Mouse (Mus musculus) hindbrain, embryonic 11.5 days (tissue): ENCODE results near the gene Urb2. TPM values are rescaled to one million over a fixed set of nuclear protein-coding genes. Genes with fewer than 3 reads are reported as not detected.
A peak's percentile ranks its signal among the peaks of the same experiment; 100 is the strongest.

ENCODE experiments used
- ATAC-seq: fragments of 200-750 bp; cut with Nextera tagmentation; 2 replicates; pipeline ENCODE4 v1.8.0; 2017; ENCODE audit warnings: mild to moderate bottlenecking, moderate TSS enrichment, moderate library complexity; ENCODE audit not compliant: low FRiP score
- DNase-seq: peaks from one replicate; pipeline ENCODE4 v3.0.0-alpha.2; 2015; ENCODE audit warnings: low spot score
- H3K27ac ChIP-seq: fragments of 300-500 bp; sonication (generic); 2 replicates; pipeline ENCODE4 v1.5.1; 2014; ENCODE audit warnings: mild to moderate bottlenecking, low read depth, low read length
- H3K27me3 ChIP-seq: fragments of 300-500 bp; sonication (generic); 2 replicates; pipeline ENCODE4 v1.6.1; 2014; ENCODE audit warnings: mild to moderate bottlenecking, low read length, moderate library complexity, mixed read lengths; ENCODE audit not compliant: control insufficient read depth, insufficient read depth
- H3K36me3 ChIP-seq: fragments of 300-500 bp; sonication (generic); 2 replicates; pipeline ENCODE4 v1.6.1; 2014; ENCODE audit warnings: mild to moderate bottlenecking, low read length, moderate library complexity, mixed read lengths; ENCODE audit not compliant: control insufficient read depth, insufficient read depth
- H3K4me1 ChIP-seq: fragments of 300-500 bp; sonication (generic); replicated peaks from 2 replicates; pipeline ENCODE4 v1.6.1; 2014; ENCODE audit warnings: low read length, mixed read lengths; ENCODE audit not compliant: control insufficient read depth, insufficient read depth
- H3K4me2 ChIP-seq: fragments of 300-500 bp; sonication (generic); replicated peaks from 2 replicates; pipeline ENCODE4 v1.6.1; 2014; ENCODE audit warnings: mild to moderate bottlenecking, low read depth, low read length
- H3K4me3 ChIP-seq: fragments of 300-500 bp; sonication (generic); 2 replicates; pipeline ENCODE4 v1.5.1; 2014; ENCODE audit warnings: low read depth, low read length
- H3K9ac ChIP-seq: fragments of 300-500 bp; sonication (generic); 2 replicates; pipeline ENCODE4 v1.6.1; 2014; ENCODE audit warnings: low read depth, low read length
- H3K9me3 ChIP-seq: fragments of 300-500 bp; sonication (generic); 2 replicates; pipeline ENCODE4 v1.6.1; 2016; ENCODE audit warnings: low read length; ENCODE audit not compliant: control insufficient read depth
- WGBS: fragments of 180-500 bp; shearing (Covaris S2); extraction: QIAGEN DNeasy Blood & Tissue Kit; methylation state at CpG from one replicate; pipeline ENCODE4 v1.1.7; 2014; 5-methylcytosine and 5-hydroxymethylcytosine counted together
- polyA plus RNA-seq: library from polyadenylated mRNA; unstranded; fragments of >200 nt; fragmentation: Nextera tagmentation; extraction: Ambion mirVana; gene quantifications from 2 replicates; pipeline ENCODE4 v1.2.1, GENCODE M21; 2014

The Urb2 gene
- 7.3 and 7.6 TPM in 2 replicates for polyA plus RNA-seq

DNA sequence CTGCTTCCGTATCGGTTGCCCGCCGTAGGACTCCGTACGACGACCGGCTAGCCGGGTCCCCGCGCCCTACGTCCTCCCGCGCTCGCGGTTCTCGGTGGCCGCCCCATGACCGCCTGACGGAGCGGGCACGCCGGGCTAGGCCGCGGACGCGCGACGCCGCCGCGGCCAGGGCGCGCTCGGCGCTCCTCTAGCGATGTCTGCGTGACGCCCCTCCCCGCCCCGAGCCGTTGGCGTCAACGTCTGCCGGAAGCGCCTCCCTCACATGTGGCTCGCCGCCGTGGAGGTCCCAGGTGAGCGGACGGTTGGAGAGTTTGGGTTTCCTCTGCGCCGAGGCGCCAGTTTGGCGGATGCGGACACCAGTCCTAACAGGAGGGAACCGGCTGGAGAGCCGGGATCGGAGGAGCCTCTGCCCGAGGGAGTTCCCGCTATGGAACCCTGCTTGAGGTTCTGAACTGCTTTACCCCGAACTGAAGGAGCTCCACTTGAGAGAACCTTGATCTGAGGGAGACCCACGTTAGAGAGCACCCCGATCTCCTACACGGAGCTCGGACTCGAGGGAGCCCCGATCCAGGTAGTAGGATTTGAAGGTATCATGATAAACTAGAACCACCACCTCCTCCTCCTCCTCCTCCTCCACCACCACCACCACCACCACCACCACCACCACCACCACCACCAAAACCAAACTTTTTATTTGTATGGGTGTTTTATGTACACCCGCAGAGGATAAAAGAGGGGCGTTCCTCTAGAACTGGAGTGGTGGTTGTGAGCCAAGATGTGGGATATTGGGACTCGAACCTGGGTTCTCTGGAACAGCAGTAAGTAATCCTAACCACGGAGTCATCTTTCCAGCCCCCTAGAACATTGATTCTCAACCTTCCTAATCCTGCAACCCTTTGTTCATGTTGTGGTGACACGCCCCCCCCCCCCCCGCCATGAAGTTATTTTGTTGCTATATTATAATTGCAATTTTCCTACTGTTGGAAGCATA, at the start of gene Urb2, which contains the start of gene Taf5l:
Gene Urb2 (plus strand): TSS at position 272 of the 991 bp plus-strand sequence.
Gene Taf5l (minus strand): TSS at position 161 of the 991 bp plus-strand sequence.
- Histone ChIP-seq H3K36me3 (no peaks in the 10 kb centered on the region), H3K27ac (peak within 1 kb of the TSS; percentile 83), H3K9ac (peak within 1 kb of the TSS; percentile 78), H3K27me3 (no peaks in the 10 kb centered on the region), H3K4me1 (peaks cover 3% of the 10 kb centered on the region; the same call in 1 of the 2 replicates), H3K9me3 (no peaks in the 10 kb centered on the region), H3K4me3 (peak within 1 kb of the TSS; percentile 86), H3K4me2 (peak within 1 kb of the TSS; percentile 71)
- peak; percentile 94 for DNase-seq
- peak; percentile 91 for ATAC-seq
- under 1% methylated on average over 60 of the region's 74 CpGs for WGBS

DNA sequence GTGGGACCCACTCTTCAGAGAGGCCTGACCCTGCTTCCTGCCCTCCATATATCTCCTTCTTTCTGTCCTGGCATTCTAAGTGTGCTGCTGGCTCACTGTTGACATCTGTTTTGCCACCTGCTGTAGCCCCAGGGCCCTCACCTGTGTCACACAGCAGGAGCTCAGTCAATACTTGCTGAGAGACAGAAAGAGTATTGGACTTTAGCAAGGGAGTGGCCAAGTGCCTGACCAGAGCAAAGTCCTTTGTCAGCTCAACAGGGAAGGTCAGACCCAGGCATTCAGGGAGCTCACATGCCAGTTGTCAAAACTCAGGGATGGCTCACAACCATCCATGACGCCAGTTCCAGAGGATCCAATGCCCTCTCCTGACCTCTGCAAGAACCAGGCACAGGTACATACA, 47.8 kb upstream of the Urb2 start:
- Histone ChIP-seq H3K27ac (no peak overlapping the region), H3K27me3 (no peaks in the 10 kb centered on the region), H3K4me1 (no peaks in the 10 kb centered on the region), H3K36me3 (no peaks in the 10 kb centered on the region), H3K4me2 (no peak overlapping the region), H3K9ac (no peak overlapping the region), H3K4me3 (no peak overlapping the region), H3K9me3 (no peaks in the 10 kb centered on the region)
- DNase-seq (no peak), ATAC-seq (no peak)
- 89% methylated on average over 1 of the region's 1 CpGs for WGBS

DNA sequence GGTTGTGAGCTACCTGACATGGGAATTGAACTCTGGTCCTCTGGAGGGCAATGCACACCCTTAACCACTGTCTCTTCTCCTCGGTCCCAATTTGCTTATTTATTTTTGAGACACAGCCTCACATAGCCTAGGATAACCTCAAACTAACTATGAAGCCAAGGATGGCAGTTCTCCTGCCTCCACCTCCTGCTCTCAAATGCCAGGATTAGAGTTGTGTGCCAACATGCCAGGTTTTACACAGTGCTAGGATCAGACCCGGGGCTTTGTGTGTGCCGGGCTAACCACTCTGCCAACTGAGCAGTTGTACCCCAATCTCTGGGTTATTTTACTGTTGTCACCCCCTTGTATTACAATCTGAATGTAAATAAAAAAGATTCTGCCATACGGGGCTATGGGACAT, 43.8 kb upstream of the Urb2 start:
- Histone ChIP-seq H3K4me1 (peaks cover 2% of the 10 kb centered on the region; the same call in 1 of the 2 replicates), H3K4me3 (no peak overlapping the region), H3K36me3 (no peaks in the 10 kb centered on the region), H3K9ac (no peak overlapping the region), H3K9me3 (no peaks in the 10 kb centered on the region), H3K27me3 (no peaks in the 10 kb centered on the region), H3K4me2 (no peak overlapping the region), H3K27ac (no peak overlapping the region)
- ATAC-seq (no peak), DNase-seq (no peak)
- 87% methylated on average over 4 of the region's 4 CpGs for WGBS

DNA sequence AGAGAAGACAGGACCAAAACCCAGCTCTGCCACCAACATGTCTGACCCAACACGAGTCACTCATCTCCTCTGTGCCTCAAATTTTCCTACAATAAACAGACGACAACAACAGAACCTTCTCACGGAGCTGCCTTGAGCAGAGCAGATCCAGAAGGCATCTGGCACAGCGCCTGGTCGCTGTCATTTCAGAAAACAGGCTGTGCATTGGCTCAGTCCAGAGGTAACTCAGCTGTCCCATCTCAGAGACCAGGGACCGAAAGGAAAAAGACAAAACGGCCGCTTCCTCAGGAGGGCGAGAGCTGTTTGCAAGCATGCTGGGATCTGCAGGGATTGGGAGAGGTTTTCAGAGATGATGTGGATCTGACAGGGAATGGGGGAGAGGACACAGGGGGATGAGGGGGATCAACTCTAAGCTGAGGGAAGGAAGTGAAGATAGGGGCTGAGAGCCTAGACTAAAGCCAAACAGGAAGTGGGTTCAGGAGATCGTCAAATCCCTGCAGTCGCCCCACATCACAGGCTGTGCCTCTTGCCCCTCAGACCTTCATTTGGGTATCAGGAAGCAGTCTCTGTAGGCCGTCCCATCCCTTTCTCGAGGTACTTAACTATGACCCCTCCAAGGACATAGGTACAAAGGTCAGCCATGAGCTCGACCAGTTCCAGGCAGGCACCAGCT, 43.0 kb upstream of the Urb2 start:
- Histone ChIP-seq H3K4me2 (no peak overlapping the region), H3K27me3 (no peaks in the 10 kb centered on the region), H3K36me3 (no peaks in the 10 kb centered on the region), H3K4me1 (peaks cover 2% of the 10 kb centered on the region; the same call in 1 of the 2 replicates), H3K4me3 (no peak overlapping the region), H3K27ac (no peak overlapping the region), H3K9me3 (no peaks in the 10 kb centered on the region), H3K9ac (no peak overlapping the region)
- 76% methylated on average over 14 of the region's 14 CpGs for WGBS
- ATAC-seq (no peak), DNase-seq (no peak)

DNA sequence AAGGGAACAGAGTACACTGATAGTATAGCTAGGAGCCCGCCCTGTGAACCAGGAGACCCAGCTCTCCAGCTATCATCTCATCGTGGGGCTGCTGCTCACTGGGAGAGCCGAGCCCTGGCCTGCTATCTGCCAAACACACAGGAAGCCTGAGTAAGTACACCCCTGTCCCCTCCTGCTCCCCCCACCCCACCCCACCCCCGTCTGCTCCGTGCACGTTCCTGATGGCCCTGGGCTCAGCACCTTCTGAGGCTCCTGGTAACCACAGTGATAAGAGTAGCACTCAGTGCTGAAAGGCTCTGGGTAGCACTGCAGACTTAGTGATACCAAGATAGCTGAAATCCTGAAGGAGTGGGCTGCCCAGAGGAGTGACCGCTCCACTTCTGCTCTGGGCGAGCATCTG, 42.4 kb upstream of the Urb2 start:
- no peak overlapping the region for H3K9ac ChIP-seq
- H3K4me2 ChIP-seq = no peak overlapping the region
- ATAC-seq = no peak
- no peaks in the 10 kb centered on the region for H3K36me3 ChIP-seq
- no peak for DNase-seq
- no peaks in the 10 kb centered on the region for H3K9me3 ChIP-seq
- 81% methylated on average over 8 of the region's 8 CpGs for WGBS
- no peak overlapping the region for H3K4me3 ChIP-seq
- no peak overlapping the region for H3K27ac ChIP-seq
- no peaks in the 10 kb centered on the region for H3K27me3 ChIP-seq
- H3K4me1 ChIP-seq = peaks cover 2% of the 10 kb centered on the region; the same call in 1 of the 2 replicates

DNA sequence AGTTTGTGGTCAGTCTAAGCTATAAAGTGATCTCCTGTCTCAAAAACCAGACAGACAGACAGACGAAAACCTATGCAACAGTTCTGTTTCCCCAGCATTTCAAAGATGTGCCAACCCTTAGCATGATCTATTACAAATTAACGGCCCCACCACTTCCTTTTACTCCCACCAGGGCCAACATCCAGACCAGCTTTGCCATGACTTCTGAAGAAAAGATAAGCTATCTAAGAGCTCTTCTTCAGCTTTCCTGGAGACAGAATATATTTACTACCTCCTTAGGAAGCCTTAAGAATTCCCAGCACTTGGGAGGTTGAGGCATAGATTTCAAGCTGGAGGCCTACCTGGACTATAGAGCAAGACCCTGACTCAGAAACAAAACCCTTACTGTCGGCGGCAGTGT, 41.1 kb upstream of the Urb2 start:
- Histone ChIP-seq H3K4me1 (peaks cover 2% of the 10 kb centered on the region; the same call in 1 of the 2 replicates), H3K27me3 (no peaks in the 10 kb centered on the region), H3K4me2 (no peak overlapping the region), H3K4me3 (no peak overlapping the region), H3K9me3 (no peaks in the 10 kb centered on the region), H3K27ac (no peak overlapping the region), H3K9ac (no peak overlapping the region), H3K36me3 (no peaks in the 10 kb centered on the region)
- DNase-seq = no peak
- ATAC-seq = no peak
- WGBS = 71% methylated on average over 4 of the region's 4 CpGs

DNA sequence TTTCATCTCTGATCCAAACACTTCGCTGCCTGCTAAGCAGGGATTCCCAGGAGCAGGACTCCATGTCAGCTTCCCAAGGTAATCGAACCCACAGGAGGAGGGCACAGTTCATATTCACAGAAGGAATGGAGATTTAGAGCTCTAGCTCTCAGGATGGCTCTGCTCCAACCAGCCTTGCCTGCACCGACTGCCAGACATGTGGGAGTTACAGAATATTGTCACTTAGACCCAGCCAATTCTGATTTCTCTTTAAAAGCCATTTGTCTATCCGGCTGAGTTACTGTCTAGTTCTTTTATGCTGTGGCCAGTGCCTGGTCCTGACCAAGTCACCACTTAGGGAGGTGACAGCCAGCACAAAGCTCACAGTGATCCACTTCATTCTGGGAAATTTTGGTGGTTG, 39.6 kb upstream of the Urb2 start:
- ATAC-seq = no peak
- DNase-seq = no peak
- H3K4me2 ChIP-seq = no peak overlapping the region
- peaks cover 2% of the 10 kb centered on the region; the same call in 1 of the 2 replicates for H3K4me1 ChIP-seq
- no peak overlapping the region for H3K27ac ChIP-seq
- H3K9me3 ChIP-seq = no peaks in the 10 kb centered on the region
- H3K36me3 ChIP-seq = no peaks in the 10 kb centered on the region
- no peak overlapping the region for H3K9ac ChIP-seq
- H3K27me3 ChIP-seq = no peaks in the 10 kb centered on the region
- peak overlapping the region; percentile 14; the same call in 1 of the 2 replicates for H3K4me3 ChIP-seq
- WGBS = 60% methylated on average over 4 of the region's 4 CpGs

DNA sequence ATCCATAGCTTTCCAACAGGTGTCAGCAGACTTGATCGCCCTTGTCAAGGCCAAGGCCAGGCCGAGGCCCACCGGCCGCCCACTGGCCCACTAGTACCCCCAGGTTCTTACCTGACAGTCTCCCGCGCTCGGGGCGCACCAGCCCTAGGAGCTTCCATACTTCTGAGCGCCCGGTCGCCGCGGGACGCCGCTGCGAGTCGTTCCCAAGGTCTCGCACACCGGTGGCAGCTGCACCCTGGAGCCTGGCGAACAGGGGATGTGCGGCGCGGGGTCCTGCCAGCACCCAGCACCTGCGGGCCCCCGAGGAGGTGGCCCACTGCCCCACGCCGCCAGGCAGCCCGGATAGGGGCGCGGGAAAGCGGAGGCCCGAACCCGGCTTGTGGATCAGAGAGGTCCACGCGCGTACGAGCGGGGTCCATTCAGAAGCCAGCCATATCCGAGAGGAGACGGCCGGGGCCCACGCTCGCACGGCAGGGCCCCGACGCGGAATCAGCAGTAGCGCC, 39.0 kb upstream of the Urb2 start:
- peaks cover 2% of the 10 kb centered on the region; the same call in 1 of the 2 replicates for H3K4me1 ChIP-seq
- H3K27ac ChIP-seq = peak overlapping the region; percentile 71
- peak overlapping the region; percentile 74 for H3K9ac ChIP-seq
- no peaks in the 10 kb centered on the region for H3K27me3 ChIP-seq
- H3K36me3 ChIP-seq = no peaks in the 10 kb centered on the region
- peak overlapping the region; percentile 97 for H3K4me2 ChIP-seq
- H3K4me3 ChIP-seq = peak overlapping the region; percentile 71
- 1% methylated on average over 38 of the region's 48 CpGs for WGBS
- no peaks in the 10 kb centered on the region for H3K9me3 ChIP-seq
- no peak for DNase-seq
- peak; percentile 43 for ATAC-seq
